Mouse (Mus musculus) ES-CJ7 (cell line): ENCODE measurements around the gene Cnr1.

Experiments used
- DNase-seq: peaks from one replicate; pipeline ENCODE4 v3.0.0; 2011; ENCODE audit warnings: low read depth, low spot score

Cnr1 gene

GRCm38 (mm10) chr4:33924234-33924888, at the start of gene Cnr1:
TSS of gene Cnr1 (plus strand) at chr4:33924593.
- DNase-seq, result peak; percentile 65

GRCm38 (mm10) chr4:33879944-33880343, 44.4 kb upstream of the Cnr1 start:
- DNase-seq, result no peak

- DNase-seq, result no peak
Observed at GRCm38 (mm10) chr4:33886026-33886425, 38.4 kb upstream of the Cnr1 start.

GRCm38 (mm10) chr4:33889976-33890375, 34.4 kb upstream of the Cnr1 start:
- no peak for DNase-seq

GRCm38 (mm10) chr4:33892178-33892869, 32.1 kb upstream of the Cnr1 start:
- DNase-seq, result no peak

- no peak for DNase-seq
Observed at GRCm38 (mm10) chr4:33893841-33894240, 30.6 kb upstream of the Cnr1 start.

- DNase-seq, result no peak
Observed at GRCm38 (mm10) chr4:33895046-33895445, 29.3 kb upstream of the Cnr1 start.

GRCm38 (mm10) chr4:33895491-33895890, 28.9 kb upstream of the Cnr1 start:
- DNase-seq, result no peak

GRCm38 (mm10) chr4:33901659-33902058, 22.7 kb upstream of the Cnr1 start:
- DNase-seq, result no peak

GRCm38 (mm10) chr4:33903812-33904340, 20.5 kb upstream of the Cnr1 start:
- peak; percentile 64 for DNase-seq

GRCm38 (mm10) chr4:33904826-33905225, 19.6 kb upstream of the Cnr1 start:
- no peak for DNase-seq

GRCm38 (mm10) chr4:33908786-33909185, 15.6 kb upstream of the Cnr1 start:
- DNase-seq, result peak; percentile 85

GRCm38 (mm10) chr4:33915730-33916129, 8.7 kb upstream of the Cnr1 start:
- no peak for DNase-seq

GRCm38 (mm10) chr4:33920807-33921206, 3.6 kb upstream of the Cnr1 start:
- no peak for DNase-seq

GRCm38 (mm10) chr4:33923151-33923760, 1.1 kb upstream of the Cnr1 start:
- DNase-seq, result peak; percentile 12

- no peak for DNase-seq
Observed at GRCm38 (mm10) chr4:33923761-33924233, 596 bp upstream of the Cnr1 start.

- DNase-seq, result peak; percentile 26
Observed at GRCm38 (mm10) chr4:33924889-33925245, 474 bp downstream of the Cnr1 start.

GRCm38 (mm10) chr4:33925489-33925888, 1.1 kb downstream of the Cnr1 start:
- DNase-seq, result no peak

- DNase-seq, result no peak
Observed at GRCm38 (mm10) chr4:33926010-33926409, 1.6 kb downstream of the Cnr1 start.

- DNase-seq, result no peak
Observed at GRCm38 (mm10) chr4:33926730-33927263, 2.4 kb downstream of the Cnr1 start.

GRCm38 (mm10) chr4:33927644-33928043, 3.3 kb downstream of the Cnr1 start:
- DNase-seq, result no peak

- no peak for DNase-seq
Observed at GRCm38 (mm10) chr4:33928450-33928849, 4.1 kb downstream of the Cnr1 start.
